Mouse (Mus musculus) intestine, embryonic 15.5 days (tissue): Measurements from ENCODE around the gene Ets1. TPM values are rescaled to one million over a fixed set of nuclear protein-coding genes. Genes with fewer than 3 reads are reported as not detected.

Experiments
- ATAC-seq: fragments of 200-750 bp; cut with Nextera tagmentation; 2 replicates; pipeline ENCODE4 v1.8.0; 2017; ENCODE audit warnings: moderate TSS enrichment, moderate library complexity
- H3K27ac ChIP-seq: fragments of 300-500 bp; sonication (generic); 2 replicates; pipeline ENCODE4 v1.5.1; 2015; ENCODE audit warnings: mild to moderate bottlenecking, inconsistent platforms
- H3K27me3 ChIP-seq: fragments of 300-500 bp; sonication (generic); replicated peaks from 2 replicates; pipeline ENCODE4 v1.6.1; 2015; ENCODE audit warnings: inconsistent platforms
- H3K36me3 ChIP-seq: fragments of 300-500 bp; sonication (generic); 2 replicates; pipeline ENCODE4 v1.6.1; 2015; ENCODE audit warnings: inconsistent platforms
- H3K4me1 ChIP-seq: fragments of 300-500 bp; sonication (generic); replicated peaks from 2 replicates; pipeline ENCODE4 v1.6.1; 2015; ENCODE audit warnings: inconsistent platforms
- H3K4me2 ChIP-seq: fragments of 300-500 bp; sonication (generic); replicated peaks from 2 replicates; pipeline ENCODE4 v1.6.1; 2015; ENCODE audit warnings: mild to moderate bottlenecking, inconsistent platforms
- H3K4me3 ChIP-seq: fragments of 300-500 bp; sonication (generic); replicated peaks from 2 replicates; pipeline ENCODE4 v1.5.1; 2015; ENCODE audit warnings: inconsistent platforms
- H3K9ac ChIP-seq: fragments of 300-500 bp; sonication (generic); 2 replicates; pipeline ENCODE4 v1.6.1; 2015; ENCODE audit warnings: inconsistent platforms
- H3K9me3 ChIP-seq: fragments of 300-500 bp; sonication (generic); 2 replicates; pipeline ENCODE4 v1.6.1; 2016; ENCODE audit warnings: inconsistent platforms
- WGBS: fragments of 180-500 bp; shearing (Covaris S2); methylation state at CpG from one replicate; pipeline ENCODE4 v1.1.7; 2015; 5-methylcytosine and 5-hydroxymethylcytosine counted together
- polyA plus RNA-seq: library from polyadenylated mRNA; unstranded; fragments of >200 nt; fragmentation: Nextera tagmentation; extraction: Ambion mirVana; gene quantifications from 2 replicates; pipeline ENCODE4 v1.2.1, GENCODE M21; 2015

Gene Ets1
- polyA plus RNA-seq, 1 experiment from 2014 or later, result 43.0 TPM

DNA sequence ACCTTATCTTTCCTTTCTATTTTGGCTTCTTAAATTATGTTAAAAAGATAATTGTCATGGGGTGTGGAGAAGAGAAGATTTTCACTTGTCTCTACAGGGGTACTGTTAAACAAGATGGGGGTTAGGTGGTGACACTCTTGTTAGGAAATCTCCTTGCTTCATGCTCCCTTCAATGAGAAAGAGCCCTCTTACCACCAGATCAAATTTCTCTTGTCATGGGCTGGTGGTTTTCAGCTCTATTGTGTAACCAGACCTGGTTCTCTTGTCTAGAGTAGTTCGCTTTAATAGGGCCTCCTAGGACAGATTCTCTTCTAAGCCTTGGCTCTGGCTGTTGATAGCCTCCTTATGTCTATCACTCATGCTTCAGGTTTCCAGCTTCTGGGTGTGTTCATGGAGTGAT lies 18.3 kb downstream of the Ets1 start:
- Histone ChIP-seq H3K36me3 (no peaks in the 10 kb centered on the region), H3K27ac (no peak overlapping the region), H3K9ac (no peak overlapping the region), H3K4me1 (no peaks in the 10 kb centered on the region), H3K27me3 (no peaks in the 10 kb centered on the region), H3K9me3 (no peaks in the 10 kb centered on the region), H3K4me2 (no peak overlapping the region), H3K4me3 (no peak overlapping the region)
- no peak for ATAC-seq
- WGBS, result 90% methylated on average over 1 of the region's 1 CpGs

DNA sequence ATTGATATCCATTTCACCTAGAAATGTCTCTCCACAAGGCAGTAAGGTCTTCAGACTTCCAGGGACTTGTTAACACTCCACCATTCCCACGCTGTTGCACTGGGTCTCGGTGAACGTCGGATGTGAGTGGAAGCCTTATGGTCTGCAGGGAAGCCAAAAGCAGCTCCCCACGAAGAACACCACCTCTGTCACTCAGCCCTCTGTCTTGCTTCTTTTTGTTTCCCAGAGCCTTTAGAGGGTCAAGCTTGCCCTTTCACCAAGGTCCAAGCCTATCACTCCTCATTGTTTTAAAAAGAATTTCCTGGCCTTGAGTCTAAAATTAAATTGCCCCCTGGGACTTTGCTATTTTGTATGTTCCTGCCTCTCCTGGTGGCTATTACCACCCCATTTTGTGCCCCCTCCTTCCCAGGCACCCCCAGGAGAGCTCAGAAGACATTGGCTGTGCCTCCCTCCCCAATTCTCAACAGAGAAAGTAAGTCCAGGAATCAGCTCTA lies 20.4 kb downstream of the Ets1 start:
- Histone ChIP-seq H3K9ac (no peak overlapping the region), H3K36me3 (no peaks in the 10 kb centered on the region), H3K4me2 (no peak overlapping the region), H3K4me1 (no peaks in the 10 kb centered on the region), H3K27ac (no peak overlapping the region), H3K27me3 (no peaks in the 10 kb centered on the region), H3K9me3 (no peaks in the 10 kb centered on the region), H3K4me3 (no peak overlapping the region)
- WGBS, result 81% methylated on average over 5 of the region's 5 CpGs
- ATAC-seq, result no peak

DNA sequence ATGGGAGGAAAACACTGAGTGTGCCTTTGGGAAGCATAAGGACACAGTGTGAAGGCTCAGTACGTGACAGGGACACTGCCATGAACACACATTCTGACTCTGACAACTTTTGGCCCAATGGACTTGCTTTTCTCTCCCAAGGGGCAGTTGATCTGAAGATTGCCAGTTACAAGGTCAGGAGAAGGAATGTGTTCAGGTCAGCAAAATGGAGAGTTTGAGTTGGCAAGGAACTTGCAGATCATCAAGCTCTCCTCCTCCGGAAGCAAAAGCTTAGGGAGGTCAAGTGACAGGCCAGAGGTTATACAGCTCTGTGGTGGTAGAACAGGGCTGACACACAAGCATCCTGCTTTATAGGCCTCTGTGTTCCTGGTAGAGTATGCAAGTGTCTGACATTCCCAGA lies 21.1 kb downstream of the Ets1 start:
- no peak for ATAC-seq
- Histone ChIP-seq H3K27me3 (no peaks in the 10 kb centered on the region), H3K9me3 (no peaks in the 10 kb centered on the region), H3K27ac (no peak overlapping the region), H3K4me1 (no peaks in the 10 kb centered on the region), H3K9ac (no peak overlapping the region), H3K4me3 (no peak overlapping the region), H3K4me2 (no peak overlapping the region), H3K36me3 (no peaks in the 10 kb centered on the region)
- 65% methylated on average over 2 of the region's 2 CpGs for WGBS

GRCm38 (mm10) chr9:32660406-32660960 lies 24.5 kb downstream of the Ets1 start:
- ATAC-seq, result no peak
- no peak overlapping the region for H3K4me3 ChIP-seq
- no peak overlapping the region for H3K27ac ChIP-seq
- H3K27me3 ChIP-seq, result no peaks in the 10 kb centered on the region
- H3K4me1 ChIP-seq, result no peaks in the 10 kb centered on the region
- no peak overlapping the region for H3K9ac ChIP-seq
- 82% methylated on average over 2 of the region's 2 CpGs for WGBS
- H3K9me3 ChIP-seq, result no peaks in the 10 kb centered on the region
- no peak overlapping the region for H3K4me2 ChIP-seq
- H3K36me3 ChIP-seq, result no peaks in the 10 kb centered on the region

DNA sequence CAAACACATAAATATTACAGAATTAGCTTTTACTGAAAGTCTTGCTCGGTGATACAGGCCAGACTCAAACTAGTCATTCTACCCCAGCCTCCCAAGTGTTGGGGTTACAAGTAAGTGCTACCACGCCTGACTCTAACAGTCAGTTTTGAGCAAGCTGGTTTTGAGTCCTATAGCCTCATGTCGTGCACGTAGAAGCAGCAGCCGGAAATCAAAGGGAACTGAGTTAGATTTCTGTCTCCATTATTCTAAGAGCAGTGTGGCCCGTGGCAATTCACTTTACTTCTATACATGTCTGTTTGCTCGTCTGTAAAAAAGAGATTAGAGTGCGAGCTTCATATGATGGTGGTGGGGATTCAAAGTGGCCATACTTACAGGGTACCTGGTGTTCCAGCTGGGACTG lies 25.1 kb downstream of the Ets1 start:
- Histone ChIP-seq H3K27ac (no peak overlapping the region), H3K4me1 (no peaks in the 10 kb centered on the region), H3K27me3 (no peaks in the 10 kb centered on the region), H3K4me3 (no peak overlapping the region), H3K36me3 (no peaks in the 10 kb centered on the region), H3K9me3 (no peaks in the 10 kb centered on the region), H3K4me2 (no peak overlapping the region), H3K9ac (no peak overlapping the region)
- ATAC-seq, result no peak
- 85% methylated on average over 8 of the region's 8 CpGs for WGBS

DNA sequence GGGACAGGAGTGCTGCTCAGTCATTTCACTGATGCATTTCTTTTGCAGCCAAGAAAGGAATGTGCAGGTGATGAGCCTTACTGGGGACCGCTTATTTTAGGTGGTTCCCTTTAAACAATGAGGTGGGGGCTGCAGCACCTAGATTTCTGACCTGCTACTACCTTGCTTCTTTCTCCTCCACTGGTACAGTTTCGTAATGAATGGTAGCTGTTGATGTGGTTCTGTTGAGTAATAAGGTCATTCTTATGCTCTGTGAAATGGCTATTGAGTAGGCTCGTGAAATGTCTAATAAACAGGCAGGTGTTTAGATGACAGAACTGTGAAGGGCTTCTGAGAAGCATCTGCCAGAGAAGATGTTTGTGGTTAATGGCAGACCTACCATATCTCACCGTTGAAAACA lies 25.5 kb downstream of the Ets1 start:
- peaks cover 3% of the 10 kb centered on the region; the same call in 1 of the 2 replicates for H3K4me1 ChIP-seq
- no peak overlapping the region for H3K27ac ChIP-seq
- H3K36me3 ChIP-seq, result no peaks in the 10 kb centered on the region
- no peak overlapping the region for H3K9ac ChIP-seq
- WGBS, result 70% methylated on average over 4 of the region's 4 CpGs
- no peak for ATAC-seq
- H3K4me2 ChIP-seq, result no peak overlapping the region
- no peaks in the 10 kb centered on the region for H3K27me3 ChIP-seq
- H3K9me3 ChIP-seq, result no peaks in the 10 kb centered on the region
- no peak overlapping the region for H3K4me3 ChIP-seq

- H3K4me3 ChIP-seq, result no peak overlapping the region
- 50% methylated on average over 11 of the region's 11 CpGs for WGBS
- H3K9ac ChIP-seq, result no peak overlapping the region
- H3K36me3 ChIP-seq, result no peaks in the 10 kb centered on the region
- peak; percentile 49; the same call in 1 of the 2 replicates for ATAC-seq
- no peak overlapping the region for H3K4me2 ChIP-seq
- H3K27ac ChIP-seq, result peak overlapping the region; percentile 28; the same call in 1 of the 2 replicates
- H3K9me3 ChIP-seq, result no peaks in the 10 kb centered on the region
- peaks cover 17% of the 10 kb centered on the region for H3K4me1 ChIP-seq
- H3K27me3 ChIP-seq, result no peaks in the 10 kb centered on the region
Observed at GRCm38 (mm10) chr9:32666611-32667517, 30.8 kb downstream of the Ets1 start.

DNA sequence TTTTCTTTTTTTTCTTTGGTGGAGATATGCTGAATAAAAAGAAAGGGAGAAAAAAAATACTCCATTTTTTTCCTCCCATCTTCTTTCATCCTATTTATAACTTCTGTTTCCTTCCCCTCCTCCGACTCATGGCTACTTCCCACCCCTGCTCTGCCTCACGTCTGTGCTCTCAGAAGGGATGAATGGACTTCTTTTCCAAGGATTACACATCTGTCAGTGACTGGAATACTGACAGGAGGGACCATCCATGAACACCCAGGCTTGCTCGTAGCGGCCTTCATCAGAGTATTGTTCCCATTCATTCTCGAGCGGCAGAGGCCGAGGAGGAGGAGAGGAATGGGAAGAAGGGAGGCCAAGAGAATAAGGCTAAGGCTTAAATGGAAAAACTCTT lies 31.5 kb downstream of the Ets1 start:
- Histone ChIP-seq H3K27ac (peak overlapping the region; percentile 18), H3K4me3 (no peak overlapping the region), H3K4me1 (peaks cover 22% of the 10 kb centered on the region), H3K36me3 (no peaks in the 10 kb centered on the region), H3K9ac (no peak overlapping the region), H3K9me3 (no peaks in the 10 kb centered on the region), H3K4me2 (peak overlapping the region; percentile 18; the same call in 1 of the 2 replicates), H3K27me3 (no peaks in the 10 kb centered on the region)
- no peak for ATAC-seq
- 42% methylated on average over 7 of the region's 7 CpGs for WGBS

DNA sequence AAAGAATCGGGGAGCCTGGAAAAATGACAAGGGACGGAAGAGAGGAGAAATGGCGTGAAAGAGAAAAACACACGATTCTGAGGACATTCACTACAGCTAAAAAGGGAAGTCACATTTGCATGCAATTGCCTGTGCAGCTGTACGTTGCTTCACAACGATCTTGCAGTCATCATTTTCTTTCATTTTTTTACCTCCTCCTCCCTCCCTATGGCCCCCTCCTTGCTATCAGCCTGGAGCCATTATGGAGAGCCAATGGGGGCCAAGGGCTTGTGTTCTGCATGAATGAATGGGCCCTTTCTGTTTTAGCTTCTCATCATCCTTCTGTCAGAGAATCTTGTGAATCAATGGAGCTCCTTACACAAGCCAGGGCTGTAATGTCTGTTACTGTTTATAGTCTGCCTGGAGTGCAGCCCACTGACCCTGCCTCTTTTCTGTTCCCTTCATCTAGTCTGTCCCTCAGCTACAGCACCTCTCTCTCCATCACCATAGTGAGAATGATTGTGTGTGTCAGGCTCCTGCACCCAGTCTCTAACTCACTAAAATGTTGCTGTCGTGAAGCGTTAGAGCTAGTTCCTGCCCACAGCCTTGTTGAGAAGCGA lies 32.2 kb downstream of the Ets1 start:
- H3K9ac ChIP-seq, result no peak overlapping the region
- peak overlapping the region; percentile 18; the same call in 1 of the 2 replicates for H3K4me2 ChIP-seq
- H3K4me1 ChIP-seq, result peaks cover 29% of the 10 kb centered on the region
- ATAC-seq, result no peak
- H3K27ac ChIP-seq, result peak overlapping the region; percentile 18; the same call in 1 of the 2 replicates
- H3K9me3 ChIP-seq, result no peaks in the 10 kb centered on the region
- H3K4me3 ChIP-seq, result no peak overlapping the region
- H3K27me3 ChIP-seq, result no peaks in the 10 kb centered on the region
- H3K36me3 ChIP-seq, result no peaks in the 10 kb centered on the region
- 52% methylated on average over 9 of the region's 9 CpGs for WGBS

- Histone ChIP-seq H3K4me1 (peaks cover 32% of the 10 kb centered on the region), H3K27ac (no peak overlapping the region), H3K27me3 (no peaks in the 10 kb centered on the region), H3K36me3 (no peaks in the 10 kb centered on the region), H3K4me3 (no peak overlapping the region), H3K4me2 (no peak overlapping the region), H3K9ac (no peak overlapping the region), H3K9me3 (no peaks in the 10 kb centered on the region)
- no peak for ATAC-seq
- WGBS, result 39% methylated on average over 2 of the region's 2 CpGs
Observed at GRCm38 (mm10) chr9:32669397-32669796, 33.4 kb downstream of the Ets1 start.

DNA sequence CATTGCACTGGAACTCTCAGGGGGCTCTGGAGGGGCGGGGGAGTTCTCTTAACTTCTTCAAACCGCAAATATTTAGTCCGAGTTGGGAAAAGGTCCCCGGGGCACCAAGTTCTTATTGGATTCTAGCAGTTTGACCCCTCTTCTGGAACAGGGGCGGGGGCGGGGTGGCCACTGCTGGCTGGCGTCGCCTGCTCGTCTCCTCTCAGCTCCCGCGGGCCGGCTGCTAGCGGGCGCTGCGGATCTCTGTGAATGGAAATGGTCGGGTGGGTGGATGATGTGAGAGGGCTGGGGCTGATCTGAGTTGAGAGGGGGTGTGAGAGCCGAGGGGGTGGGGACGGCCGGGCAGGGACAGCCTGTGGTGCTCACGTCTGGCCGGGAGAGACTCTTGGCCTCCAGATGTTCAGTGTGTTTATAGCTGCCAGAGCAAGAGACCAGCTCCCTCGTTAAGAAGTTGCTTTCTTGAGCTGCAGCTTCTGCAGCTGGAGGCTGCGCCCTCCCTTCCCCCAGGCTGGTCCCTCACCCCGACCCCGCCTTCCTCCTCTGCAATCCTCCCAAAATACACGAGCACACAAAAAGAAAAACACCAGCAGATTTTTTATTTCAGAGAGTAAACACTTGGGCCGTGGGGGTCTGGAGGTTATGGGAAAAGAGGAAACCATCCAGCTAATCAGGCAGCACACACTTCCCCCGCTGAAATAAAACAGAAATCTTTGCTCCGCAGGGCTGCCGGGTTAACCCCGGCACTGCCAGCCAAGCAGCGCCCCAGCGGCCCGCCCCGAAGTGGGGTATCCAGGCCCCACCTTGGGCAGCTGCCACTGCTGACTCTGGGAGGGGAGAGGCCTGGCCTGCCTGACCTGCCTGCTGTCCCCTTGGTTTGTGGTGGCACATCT lies 36.2 kb downstream of the Ets1 start:
- Histone ChIP-seq H3K4me1 (peaks cover 37% of the 10 kb centered on the region), H3K9me3 (no peaks in the 10 kb centered on the region), H3K27ac (peak overlapping the region; percentile 81), H3K4me3 (peak overlapping the region; percentile 19), H3K9ac (0 out of 2 replicates have a peak overlapping the region, but pooled peaks have one; percentile 34), H3K36me3 (no peaks in the 10 kb centered on the region), H3K4me2 (peak overlapping the region; percentile 62), H3K27me3 (no peaks in the 10 kb centered on the region)
- ATAC-seq, result peak; percentile 91
- 1% methylated on average over 35 of the region's 35 CpGs for WGBS
